Mouse (Mus musculus): ENCODE measurements around the gene Hamp2.
"Not testable (repeated sequence)": the region's sequence is repeated elsewhere in the genome, so short reads cannot be mapped to it uniquely, and the experiment has no call there.

Gene Hamp2

GRCm38 (mm10) chr7:30924581-30924980 is at the start of gene Hamp2:
TSS of gene Hamp2 (minus strand) at chr7:30924681.
- not testable (repeated sequence) for DNase-seq (ENCODE audit: low spot score)

- peak; percentile 84 for DNase-seq (ENCODE audit: low spot score)
These were observed 49.2 kb upstream of the Hamp2 start, which contains the start of gene Fam187b for GRCm38 (mm10) chr7:30973501-30974289. TSS of gene Fam187b (plus strand) at chr7:30973790.

- DNase-seq (ENCODE audit: low spot score) = no peak
These were observed 48.7 kb upstream of the Hamp2 start, which contains the start of gene Lsr for GRCm38 (mm10) chr7:30973251-30973500. TSS of gene Lsr (minus strand) at chr7:30973464.

- DNase-seq (ENCODE audit: low spot score) = no peak
These were observed 48.2 kb upstream of the Hamp2 start for GRCm38 (mm10) chr7:30972426-30973250.

- no peak for DNase-seq (ENCODE audit: low spot score)
These were observed 47.4 kb upstream of the Hamp2 start for GRCm38 (mm10) chr7:30971901-30972300.

- DNase-seq (ENCODE audit: low spot score) = no peak
These were observed 44.7 kb upstream of the Hamp2 start for GRCm38 (mm10) chr7:30969174-30969573.

- DNase-seq (ENCODE audit: low spot score) = no peak
These were observed 44.1 kb upstream of the Hamp2 start for GRCm38 (mm10) chr7:30968611-30969010.

- DNase-seq (ENCODE audit: low spot score) = no peak
These were observed 42.2 kb upstream of the Hamp2 start for GRCm38 (mm10) chr7:30966657-30967056.

- DNase-seq (ENCODE audit: low spot score) = no peak
These were observed 41.2 kb upstream of the Hamp2 start for GRCm38 (mm10) chr7:30965677-30966076.

- no peak for DNase-seq (ENCODE audit: low spot score)
These were observed 39.9 kb upstream of the Hamp2 start for GRCm38 (mm10) chr7:30964366-30964765.

GRCm38 (mm10) chr7:30962862-30963261 is 38.4 kb upstream of the Hamp2 start:
- no peak for DNase-seq (ENCODE audit: low spot score)

GRCm38 (mm10) chr7:30959786-30960349 is 35.4 kb upstream of the Hamp2 start:
- DNase-seq (ENCODE audit: low spot score) = no peak

- no peak for DNase-seq (ENCODE audit: low spot score)
These were observed 34.5 kb upstream of the Hamp2 start for GRCm38 (mm10) chr7:30958866-30959487.

- no peak for DNase-seq (ENCODE audit: low spot score)
These were observed 33.8 kb upstream of the Hamp2 start for GRCm38 (mm10) chr7:30958109-30958865.

GRCm38 (mm10) chr7:30957367-30957783 is 32.9 kb upstream of the Hamp2 start:
- DNase-seq (ENCODE audit: low spot score) = peak; percentile 94

- no peak for DNase-seq (ENCODE audit: low spot score)
These were observed 32.4 kb upstream of the Hamp2 start, which contains the start of gene Usf2 for GRCm38 (mm10) chr7:30956756-30957366. TSS of gene Usf2 (minus strand) at chr7:30956803.

GRCm38 (mm10) chr7:30956357-30956751 is 31.9 kb upstream of the Hamp2 start:
- no peak for DNase-seq (ENCODE audit: low spot score)

GRCm38 (mm10) chr7:30955584-30956356 is 31.3 kb upstream of the Hamp2 start:
- peak; percentile 82 for DNase-seq (ENCODE audit: low spot score)

- no peak for DNase-seq (ENCODE audit: low spot score)
These were observed 30.6 kb upstream of the Hamp2 start for GRCm38 (mm10) chr7:30954971-30955520.

GRCm38 (mm10) chr7:30954036-30954435 is 29.6 kb upstream of the Hamp2 start:
- no peak for DNase-seq (ENCODE audit: low spot score)
